ENCODE assay signal across 11 mouse cellular contexts in genomic region chr2:181159091-181159514, GRCm38 (mm10). TPM values are rescaled to one million over a fixed set of nuclear protein-coding genes. Genes with fewer than 3 reads are reported as not detected.
A peak's percentile ranks its signal among the peaks of the same experiment; 100 is the strongest.
DNase-seq lines count a peak whose midpoint lies in the region; TF ChIP-seq lines count a peak whose summit lies in the region.
"Had no signal": no experiment of that assay in that cellular context is flagged by ENCODE, and none has a peak within 500 bp of the region (broad histone marks: within the 10 kb centered on the region; RNA-seq: fewer than 3 reads in every experiment).

No protein-coding gene starts in this region.

- no peaks in the 10 kb centered on the region for H3K27me3 ChIP-seq in cerebellum, adult 2 months (ENCODE audit: control insufficient read depth, insufficient read depth, low read length)

- peak overlapping the region; percentile 100 for H3K27ac ChIP-seq in cerebellum, adult 2 months (ENCODE audit: insufficient read depth, low read length)
- H3K27ac ChIP-seq: embryonic facial prominence, embryonic 12.5 days had no signal

- H3K4me1 ChIP-seq in cerebellum, adult 2 months (ENCODE audit: control insufficient read depth, insufficient read depth, low read length): peaks cover 24% of the 10 kb centered on the region

- DNase-seq in A20 (ENCODE audit: low read depth, low spot score): peak; percentile 18
- DNase-seq in cerebellum, adult 2 months: peak; percentile 90 to 97
- DNase-seq in heart, adult 8-10 months (ENCODE audit: low spot score): peak; percentile 69
- peak; percentile 82 to 95 for DNase-seq in left cerebral cortex, postnatal 25 days (ENCODE audit: low spot score in 2 of 2)
- DNase-seq in spleen, postnatal 14 days (ENCODE audit: low spot score in 2 of 2): no peak
- DNase-seq in embryo, embryonic 11 days: no peak
- no peak for DNase-seq in urinary bladder, postnatal 36 days (ENCODE audit: low spot score in 2 of 2)
- DNase-seq in thymus, postnatal 36 days: no peak

- peak overlapping the region; percentile 27 for H3K4me3 ChIP-seq in cerebellum, adult 2 months (replicated peaks; ENCODE audit: insufficient read depth, low read depth, low read length)
- H3K4me3 ChIP-seq: embryonic facial prominence, embryonic 12.5 days had no signal

- intact Hi-C loops in left cerebral cortex, postnatal 25 days (cut with DNase I): no loop called here

- TF ChIP-seq POLR2A in cerebellum, adult 2 months (IDR thresholded peaks at IDR 0.05; ENCODE audit: borderline replicate concordance, insufficient read depth, low read length): peak; percentile 39; the same call in 1 of the 2 replicates

- WGBS in cerebellum, adult 2 months: 5% methylated on average over 7 of the region's 7 CpGs

- no peak for TF ChIP-seq CTCF in cerebellum, adult 2 months (IDR thresholded peaks at IDR 0.05; ENCODE audit: borderline replicate concordance, insufficient read depth, low read depth, low read length)

RNA-seq across cellular contexts. Expression of gene Eef1a2, which starts 2.3 kb away (rescaled TPM):
- polyA plus RNA-seq in cerebellum, adult 2 months (2012; rRNA removed): 1,226 and 1,413 TPM in 2 replicates
- 1,000 to 10,000 TPM; 1,613 to 1,715 (median 1,670) TPM for total RNA-seq in heart, adult 8-10 months (2022)
- total RNA-seq in left cerebral cortex, postnatal 25 days (2021): 1,000 to 10,000 TPM; 1,322 to 1,385 TPM
- total RNA-seq: MEL had no signal

RNA-seq across cellular contexts. Expression of gene Kcnq2, which starts 24.0 kb away (rescaled TPM):
- polyA plus RNA-seq in cerebellum, adult 2 months (2012; rRNA removed): 115 and 125 TPM in 2 replicates
- under 1 TPM in 3 of 4 experiments, not detected in 1; 0.06 to 0.12 (median 0.09) TPM for total RNA-seq in heart, adult 8-10 months (2022)
- total RNA-seq in left cerebral cortex, postnatal 25 days (2021): 100 to 1,000 TPM; 227 to 240 TPM

RNA-seq across cellular contexts. Expression of gene Ppdpf, which starts 27.9 kb away (rescaled TPM):
- polyA plus RNA-seq in cerebellum, adult 2 months (2012; rRNA removed): 110 and 111 TPM in 2 replicates
- total RNA-seq in heart, adult 8-10 months (2022): 10 to 100 TPM; 45.3 to 54.3 (median 52.4) TPM
- total RNA-seq in left cerebral cortex, postnatal 25 days (2021): 10 to 100 TPM; 95.9 to 97.3 TPM

RNA-seq across cellular contexts. Expression of gene Ptk6, which starts 43.5 kb away (rescaled TPM):
- polyA plus RNA-seq in cerebellum, adult 2 months (2012; rRNA removed): 0.03 and 0.07 TPM in 2 replicates
- not detected for total RNA-seq in heart, adult 8-10 months (2022)
- total RNA-seq in left cerebral cortex, postnatal 25 days (2021): under 1 TPM in 1 of 2 experiments, not detected in 1; 0.09 TPM
- total RNA-seq: layer of hippocampus, adult 18-20 months; MEL had no signal
- polyA plus RNA-seq: embryonic facial prominence, embryonic 12.5 days had no signal

RNA-seq across cellular contexts. Expression of gene Srms, which starts 53.9 kb away (rescaled TPM):
- 0.41 and 0.46 TPM in 2 replicates for polyA plus RNA-seq in cerebellum, adult 2 months (2012; rRNA removed)
- under 1 TPM; 0.30 to 0.46 (median 0.38) TPM for total RNA-seq in heart, adult 8-10 months (2022)
- under 1 TPM in 1 of 2 experiments, not detected in 1; 0.21 TPM for total RNA-seq in left cerebral cortex, postnatal 25 days (2021)
- total RNA-seq: MEL had no signal

Comparison
In these comparisons a context has a peak if more than half of its experiments do, and no peak if none do; other contexts are left out.
1. DNase-seq: peak in A20 (single experiment), cerebellum, adult 2 months (2 of 2), heart, adult 8-10 months (single experiment) and left cerebral cortex, postnatal 25 days (2 of 2); none in spleen, postnatal 14 days (0 of 2), embryo, embryonic 11 days (single experiment), urinary bladder, postnatal 36 days (0 of 2) and thymus, postnatal 36 days (0 of 2).
2. RNA of gene Kcnq2, which starts 24.0 kb away (total RNA-seq): 227 to 240 TPM in left cerebral cortex, postnatal 25 days; 0.06 to 0.12 TPM in heart, adult 8-10 months; every median in the first group is over 100 times any median in the second.